Mouse (Mus musculus): ENCODE measurements around the gene Gng13. TPM values are rescaled to one million over a fixed set of nuclear protein-coding genes. Genes with fewer than 3 reads are reported as not detected.

Gene Gng13
- polyA plus RNA-seq, 1 experiment, result not detected

DNA sequence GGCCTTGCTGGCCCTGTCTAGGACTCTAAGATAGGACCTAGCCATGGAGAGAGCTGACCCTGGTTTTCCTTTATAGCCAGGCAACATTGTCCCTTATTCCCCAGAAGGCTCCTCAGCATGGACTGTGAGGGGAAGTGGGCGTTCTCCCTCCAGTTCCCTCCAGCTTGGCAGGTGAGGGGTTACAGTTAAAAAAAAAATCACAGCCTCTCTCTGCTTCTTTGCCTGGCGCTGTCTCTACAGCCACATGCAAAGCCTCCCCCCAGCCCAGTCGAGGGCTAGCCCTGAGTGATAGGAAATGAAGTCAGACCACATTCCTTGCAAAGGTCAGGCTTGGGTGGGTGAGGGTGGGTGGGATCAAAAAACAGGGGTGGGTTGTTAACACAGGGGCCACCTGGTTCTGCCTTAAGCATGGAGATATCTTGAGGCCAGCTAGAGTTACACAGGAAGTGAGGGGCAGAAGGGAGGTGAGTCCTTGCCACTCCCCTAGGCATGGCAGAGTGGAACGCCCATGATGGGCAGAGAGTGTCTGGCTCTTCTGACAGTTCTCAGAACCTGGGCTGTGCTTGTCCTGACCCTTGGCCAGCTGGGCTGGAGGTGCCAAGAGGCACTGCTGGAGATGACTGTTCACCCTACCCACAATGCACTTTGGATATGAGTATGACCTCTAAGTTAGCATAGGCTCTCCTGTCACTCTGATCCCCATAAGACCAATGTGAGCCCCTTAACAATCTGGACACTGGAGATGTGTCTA lies 38.8 kb downstream of the Gng13 start:
- TF ChIP-seq GATA1 (IDR thresholded peaks at IDR 0.05; ENCODE audit: low read length), result no peak

DNA sequence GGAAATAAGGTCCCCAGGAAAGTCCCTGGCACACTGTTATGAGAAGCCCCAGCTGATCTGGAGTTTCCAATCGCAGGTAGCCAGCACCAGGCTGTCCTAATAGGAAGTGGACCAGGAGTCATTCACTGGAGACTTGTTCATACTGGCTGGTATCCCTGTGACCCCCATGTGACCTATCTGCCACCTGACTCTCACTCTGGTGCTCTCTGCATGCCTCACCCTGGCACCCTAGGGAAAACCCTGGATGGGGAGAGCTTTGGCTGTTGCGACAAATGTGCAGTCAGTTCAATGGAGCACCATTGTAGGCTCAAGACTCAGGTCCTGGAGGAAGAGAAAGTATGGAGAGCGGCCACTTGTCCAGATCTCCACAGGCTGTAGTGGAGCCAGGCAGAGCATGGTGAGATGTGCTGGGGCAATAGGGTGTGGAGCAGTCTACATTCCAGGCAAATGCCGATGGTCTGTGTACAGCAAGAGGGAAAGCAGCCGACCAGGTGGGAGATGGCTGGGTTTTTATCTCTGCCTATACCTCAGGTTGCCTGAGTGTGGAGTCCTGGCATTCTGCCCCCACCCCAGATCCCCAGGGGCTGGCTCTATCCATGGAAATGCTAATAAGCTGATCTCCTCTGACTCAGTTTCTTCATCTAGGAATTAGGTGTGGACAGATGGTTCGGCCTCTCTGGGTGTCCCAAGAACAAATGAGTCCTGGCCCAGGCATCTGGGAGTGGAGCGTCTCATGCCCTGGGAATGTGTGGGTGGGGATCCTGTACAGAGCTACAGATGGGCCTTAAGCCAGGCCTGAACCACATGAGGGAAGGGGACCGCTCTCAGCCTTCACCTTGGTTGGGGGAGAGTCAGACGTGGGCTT lies 39.6 kb downstream of the Gng13 start:
- no peak for TF ChIP-seq GATA1 (IDR thresholded peaks at IDR 0.05; ENCODE audit: low read length)

GRCm38 (mm10) chr17:25757691-25758090 lies 40.7 kb downstream of the Gng13 start:
- no peak for TF ChIP-seq GATA1 (IDR thresholded peaks at IDR 0.05; ENCODE audit: low read length)

DNA sequence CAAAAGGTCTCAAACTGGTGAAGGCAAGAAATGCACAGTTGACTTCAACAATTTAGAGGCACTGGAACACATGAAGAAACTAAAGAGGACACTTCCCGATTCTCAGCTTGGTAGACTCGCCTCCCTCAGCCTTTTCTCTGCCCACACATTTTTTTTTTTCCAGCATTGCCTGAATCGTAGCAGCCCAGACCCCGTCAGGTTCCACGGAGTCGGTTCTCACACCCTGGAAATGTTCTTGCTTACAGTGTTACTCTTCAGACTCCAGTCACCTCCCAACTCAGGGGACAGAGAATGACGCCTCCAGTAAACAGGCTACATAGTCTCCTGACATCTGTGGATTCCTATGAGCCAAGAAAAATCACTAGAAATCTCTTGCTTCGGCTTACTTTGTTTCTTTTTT lies 43.2 kb downstream of the Gng13 start:
- no peak for TF ChIP-seq GATA1 (IDR thresholded peaks at IDR 0.05; ENCODE audit: low read length)

GRCm38 (mm10) chr17:25761561-25761970 lies 44.6 kb downstream of the Gng13 start:
- no peak for TF ChIP-seq GATA1 (IDR thresholded peaks at IDR 0.05; ENCODE audit: low read length)

GRCm38 (mm10) chr17:25762591-25762990 lies 45.6 kb downstream of the Gng13 start:
- TF ChIP-seq GATA1 (IDR thresholded peaks at IDR 0.05; ENCODE audit: low read length), result no peak

- no peak for TF ChIP-seq GATA1 (IDR thresholded peaks at IDR 0.05; ENCODE audit: low read length)
These were observed 48.9 kb downstream of the Gng13 start for GRCm38 (mm10) chr17:25765886-25766285.

Other genes with a start within 250 kb of the Gng13 start
- gene Sstr5, start 219.9 kb upstream of the Gng13 start, polyA plus RNA-seq (2012), result not detected in 2 replicates
- not detected in 2 replicates for gene Sox8, start 146.5 kb upstream of the Gng13 start, polyA plus RNA-seq (2012)
- gene Lmf1, start 138.1 kb upstream of the Gng13 start, polyA plus RNA-seq (2012), result 16.3 and 16.6 TPM in 2 replicates
- gene Chtf18, start 10.2 kb downstream of the Gng13 start, polyA plus RNA-seq (2012), result 75.4 and 82.7 TPM in 2 replicates
- gene Rpusd1, start 10.5 kb downstream of the Gng13 start, polyA plus RNA-seq (2012), result 41.1 and 46.1 TPM in 2 replicates
- not detected in 2 replicates for gene Mslnl, start 18.9 kb downstream of the Gng13 start, polyA plus RNA-seq (2012)
- gene Msln, start 37.2 kb downstream of the Gng13 start, polyA plus RNA-seq (2012), result not detected in 2 replicates
- gene Narfl, start 56.6 kb downstream of the Gng13 start, polyA plus RNA-seq (2012), result 17.0 and 20.0 TPM in 2 replicates
- 31.3 and 32.7 TPM in 2 replicates for gene Haghl, start 68.5 kb downstream of the Gng13 start, polyA plus RNA-seq (2012)
- 0.04 TPM in 1 of 2 replicates, not detected in the other for gene Ccdc78, start 69.4 kb downstream of the Gng13 start, polyA plus RNA-seq (2012)
- gene Fam173a, start 75.7 kb downstream of the Gng13 start, polyA plus RNA-seq (2012), result 28.7 and 30.6 TPM in 2 replicates
- not detected in 2 replicates for gene AC134908.4, start 78.5 kb downstream of the Gng13 start, polyA plus RNA-seq (2012)
- 182 and 238 TPM in 2 replicates for gene Metrn, start 80.0 kb downstream of the Gng13 start, polyA plus RNA-seq (2012)
- gene Fbxl16, start 91.9 kb downstream of the Gng13 start, polyA plus RNA-seq (2012), result not detected in 2 replicates
- gene Wdr24, start 106.5 kb downstream of the Gng13 start, polyA plus RNA-seq (2012), result 4.2 and 10.5 TPM in 2 replicates
- 0.11 TPM in 2 replicates for gene Jmjd8, start 111.7 kb downstream of the Gng13 start, polyA plus RNA-seq (2012)
- gene Stub1, start 116.2 kb downstream of the Gng13 start, polyA plus RNA-seq (2012), result 90.4 and 95.1 TPM in 2 replicates
- gene Rhbdl1, start 120.1 kb downstream of the Gng13 start, polyA plus RNA-seq (2012), result 1.9 and 2.4 TPM in 2 replicates
- gene Gm20683, start 124.6 kb downstream of the Gng13 start, polyA plus RNA-seq (2012), result 10.1 and 12.3 TPM in 2 replicates
- 207 and 251 TPM in 2 replicates for gene Rhot2, start 127.7 kb downstream of the Gng13 start, polyA plus RNA-seq (2012)
- 6.9 and 14.5 TPM in 2 replicates for gene Wdr90, start 144.3 kb downstream of the Gng13 start, polyA plus RNA-seq (2012)
- 175 and 225 TPM in 2 replicates for gene Mcrip2, start 151.6 kb downstream of the Gng13 start, polyA plus RNA-seq (2012)
- gene Mettl26, start 157.9 kb downstream of the Gng13 start, polyA plus RNA-seq (2012), result 67.3 and 82.1 TPM in 2 replicates
- 1.6 and 1.9 TPM in 2 replicates for gene Wfikkn1, start 163.7 kb downstream of the Gng13 start, polyA plus RNA-seq (2012)
- 12.9 and 13.4 TPM in 2 replicates for gene Rab40c, start 202.6 kb downstream of the Gng13 start, polyA plus RNA-seq (2012)
- gene Pigq, start 227.8 kb downstream of the Gng13 start, polyA plus RNA-seq (2012), result 89.1 and 149 TPM in 2 replicates
- gene Nhlrc4, start 227.8 kb downstream of the Gng13 start, polyA plus RNA-seq (2012), result 0.31 and 0.85 TPM in 2 replicates
- 0.12 and 0.15 TPM in 2 replicates for gene A930017K11Rik, start 235.4 kb downstream of the Gng13 start, polyA plus RNA-seq (2012)

All from G1E-ER4 (cell line).